ENCODE assay signal across 9 mouse cellular contexts in genomic region chr6:145442786-145443185, GRCm38 (mm10).
DNase-seq lines count a peak whose midpoint lies in the region; ATAC-seq and TF ChIP-seq lines count a peak whose summit lies in the region.
"Had no signal": no experiment of that assay in that cellular context is flagged by ENCODE, and none has a peak within 500 bp of the region (broad histone marks: within the 10 kb centered on the region; RNA-seq: fewer than 3 reads in every experiment).

No protein-coding gene starts in this region.

- H3K9me3 ChIP-seq in kidney, postnatal 0 days (replicated peaks; ENCODE audit: low read length): no peaks in the 10 kb centered on the region
- H3K9me3 ChIP-seq in stomach, postnatal 0 days (ENCODE audit: control insufficient read depth, low read length): no peaks in the 10 kb centered on the region
- H3K9me3 ChIP-seq: embryonic facial prominence, embryonic 15.5 days had no signal

- no peak for TF ChIP-seq POLR2A in kidney, adult 2 months (IDR thresholded peaks at IDR 0.05; ENCODE audit: low read depth, low read length)

- ATAC-seq in kidney, postnatal 0 days (replicated peaks; ENCODE audit: low FRiP score, low read depth): no peak
- ATAC-seq in stomach, postnatal 0 days (ENCODE audit: low FRiP score, low TSS enrichment): no peak

- peak; percentile 61; the same call in 1 of the 2 replicates for TF ChIP-seq CTCF in kidney, adult 2 months (conservative IDR thresholded peaks at IDR 0.05; ENCODE audit: insufficient read depth, insufficient read length, low read depth, low read length)
- TF ChIP-seq CTCF in kidney, postnatal 0 days (IDR thresholded peaks at IDR 0.05; ENCODE audit: low read depth): peak; percentile 71
- TF ChIP-seq CTCF in stomach, postnatal 0 days (IDR thresholded peaks at IDR 0.05; ENCODE audit: low read depth): peak; percentile 70

- no peak overlapping the region for H3K9ac ChIP-seq in kidney, postnatal 0 days (ENCODE audit: low read depth, low read length)
- no peak overlapping the region for H3K9ac ChIP-seq in stomach, postnatal 0 days (ENCODE audit: low read length)
- H3K9ac ChIP-seq: embryonic facial prominence, embryonic 15.5 days had no signal

- no peaks in the 10 kb centered on the region for H3K36me3 ChIP-seq in kidney, adult 2 months (ENCODE audit: control insufficient read depth, insufficient read depth, low read length)
- no peaks in the 10 kb centered on the region for H3K36me3 ChIP-seq in kidney, postnatal 0 days (ENCODE audit: insufficient read depth, low read length)
- no peaks in the 10 kb centered on the region for H3K36me3 ChIP-seq in stomach, postnatal 0 days (ENCODE audit: control insufficient read depth, insufficient read depth, low read length)
- H3K36me3 ChIP-seq: embryonic facial prominence, embryonic 15.5 days had no signal

- TF ChIP-seq EP300 in stomach, postnatal 0 days (optimal IDR thresholded peaks at IDR 0.05): no peak

- WGBS in kidney, adult 2 months: 34% methylated on average over 13 of the region's 13 CpGs
- 39% methylated on average over 13 of the region's 13 CpGs for WGBS in kidney, postnatal 0 days
- WGBS in stomach, postnatal 0 days: 51% methylated on average over 13 of the region's 13 CpGs

- peak; percentile 39 for DNase-seq in kidney, adult 2 months
- no peak for DNase-seq in kidney, adult 11 months
- DNase-seq in thymus, postnatal 25 days: peak; percentile 7
- DNase-seq in thymus, postnatal 36 days: no peak
- DNase-seq in kidney, postnatal 0 days (ENCODE audit: low spot score): peak; percentile 42
- peak; percentile 35 for DNase-seq in stomach, postnatal 0 days (ENCODE audit: low spot score)
- no peak for DNase-seq in ovary, adult 18-20 months (ENCODE audit: low spot score)
- DNase-seq: heart, adult 11 months had no signal

- H3K27ac ChIP-seq in kidney, adult 2 months (ENCODE audit: insufficient read depth, low read depth, low read length): no peak overlapping the region
- H3K27ac ChIP-seq in kidney, postnatal 0 days: no peak overlapping the region
- H3K27ac ChIP-seq in stomach, postnatal 0 days (replicated peaks): no peak overlapping the region
- H3K27ac ChIP-seq: embryonic facial prominence, embryonic 15.5 days had no signal

- no peak overlapping the region for H3K4me2 ChIP-seq in kidney, postnatal 0 days (ENCODE audit: low read length)
- H3K4me2 ChIP-seq in stomach, postnatal 0 days (replicated peaks; ENCODE audit: low read depth): no peak overlapping the region
- H3K4me2 ChIP-seq: embryonic facial prominence, embryonic 15.5 days had no signal

- H3K4me1 ChIP-seq in kidney, adult 2 months (ENCODE audit: control insufficient read depth, insufficient read depth, low read length): no peaks in the 10 kb centered on the region
- no peaks in the 10 kb centered on the region for H3K4me1 ChIP-seq in kidney, postnatal 0 days (replicated peaks; ENCODE audit: insufficient read depth, low read length)
- no peaks in the 10 kb centered on the region for H3K4me1 ChIP-seq in stomach, postnatal 0 days (replicated peaks; ENCODE audit: control insufficient read depth, insufficient read depth)

- H3K4me3 ChIP-seq in kidney, adult 2 months (ENCODE audit: insufficient read depth, low read depth, low read length): no peak overlapping the region
- no peak overlapping the region for H3K4me3 ChIP-seq in kidney, postnatal 0 days (replicated peaks; ENCODE audit: low read depth, low read length)
- no peak overlapping the region for H3K4me3 ChIP-seq in stomach, postnatal 0 days (ENCODE audit: low read depth, low read length)
- H3K4me3 ChIP-seq: embryonic facial prominence, embryonic 15.5 days had no signal

- H3K27me3 ChIP-seq in kidney, adult 2 months (replicated peaks; ENCODE audit: control insufficient read depth, insufficient read depth, low read length): no peaks in the 10 kb centered on the region
- H3K27me3 ChIP-seq in kidney, postnatal 0 days (ENCODE audit: insufficient read depth, low read length): no peaks in the 10 kb centered on the region
- no peaks in the 10 kb centered on the region for H3K27me3 ChIP-seq in stomach, postnatal 0 days (ENCODE audit: control insufficient read depth, insufficient read depth, low read length)
- H3K27me3 ChIP-seq: embryonic facial prominence, embryonic 15.5 days had no signal

Comparison
In these comparisons a context has a peak if more than half of its experiments do, and no peak if none do; other contexts are left out.
1. DNase-seq: peak in kidney, adult 2 months (single experiment), thymus, postnatal 25 days (single experiment), kidney, postnatal 0 days (single experiment) and stomach, postnatal 0 days (single experiment); none in kidney, adult 11 months (single experiment), thymus, postnatal 36 days (0 of 2) and ovary, adult 18-20 months (single experiment).
2. Peak in every context shown above with its lines, with median percentiles within 50 percentile points of each other: CTCF ChIP-seq.